Mouse (Mus musculus) regulatory T cell (primary cell): ENCODE results near the gene Gm49673.
"Not testable (repeated sequence)": the region's sequence is repeated elsewhere in the genome, so short reads cannot be mapped to it uniquely, and the experiment has no call there.

ENCODE experiments used
- in situ Hi-C: fragments of 300-600 bp; cut with MboI, MseI; formaldehyde crosslinking; loops from one replicate; pipeline ENCODE4 v1.15.1; 2025; ENCODE audit warnings: high pct_unique_total_duplicates

The Gm49673 gene

DNA sequence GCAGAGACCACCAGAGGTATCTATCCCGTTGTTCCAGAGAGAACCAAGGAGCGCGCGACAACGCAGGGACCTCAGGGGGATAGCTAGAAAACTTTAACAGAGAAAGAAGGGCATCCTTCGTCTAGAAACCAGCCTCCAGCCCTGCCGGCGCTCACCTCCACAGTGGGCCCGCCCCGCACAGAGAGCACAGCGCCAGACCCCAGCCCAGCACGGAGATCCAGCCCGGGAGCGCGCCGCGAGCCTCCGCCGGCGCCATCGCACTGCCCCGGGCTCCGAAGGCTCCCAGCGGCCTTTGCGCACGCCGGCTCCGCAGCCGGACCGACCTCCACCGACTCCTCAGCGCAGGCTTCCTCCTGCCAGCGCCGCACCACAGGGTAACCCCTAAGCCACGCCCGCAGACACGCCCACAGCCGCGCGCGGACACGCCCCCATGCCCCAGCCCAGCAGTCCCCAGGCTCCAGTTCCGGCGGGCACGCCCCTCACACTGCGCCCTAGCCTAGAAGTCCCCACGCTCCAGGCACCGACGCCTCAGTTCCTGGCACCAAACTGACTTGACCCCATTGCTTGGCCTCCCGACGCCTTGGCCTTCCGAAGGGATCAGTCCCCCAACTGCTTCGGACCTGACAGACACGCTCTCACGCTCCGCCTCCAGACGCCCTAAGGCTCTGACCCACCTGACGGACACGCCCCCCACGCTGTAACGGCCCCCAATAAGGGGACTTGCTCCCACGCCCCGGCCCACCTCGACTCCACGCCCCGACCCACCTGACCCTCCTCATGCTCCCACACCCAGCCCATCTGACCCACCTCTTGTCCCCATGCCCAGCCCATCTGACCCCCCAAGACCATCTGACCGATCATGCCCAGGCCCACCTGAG, at the start of gene Gm49673, which contains the start of gene Rnaset2a:
Gene Gm49673, minus strand, starts transcription at position 350 of the 878 bp plus-strand sequence.
Gene Rnaset2a, minus strand, starts transcription at position 659 of the 878 bp plus-strand sequence.
- in situ Hi-C loops, result loop anchor here (5.0 kb wide), 1 partner anchor 1165 kb away; no protein-coding TSS in a partner anchor

DNA sequence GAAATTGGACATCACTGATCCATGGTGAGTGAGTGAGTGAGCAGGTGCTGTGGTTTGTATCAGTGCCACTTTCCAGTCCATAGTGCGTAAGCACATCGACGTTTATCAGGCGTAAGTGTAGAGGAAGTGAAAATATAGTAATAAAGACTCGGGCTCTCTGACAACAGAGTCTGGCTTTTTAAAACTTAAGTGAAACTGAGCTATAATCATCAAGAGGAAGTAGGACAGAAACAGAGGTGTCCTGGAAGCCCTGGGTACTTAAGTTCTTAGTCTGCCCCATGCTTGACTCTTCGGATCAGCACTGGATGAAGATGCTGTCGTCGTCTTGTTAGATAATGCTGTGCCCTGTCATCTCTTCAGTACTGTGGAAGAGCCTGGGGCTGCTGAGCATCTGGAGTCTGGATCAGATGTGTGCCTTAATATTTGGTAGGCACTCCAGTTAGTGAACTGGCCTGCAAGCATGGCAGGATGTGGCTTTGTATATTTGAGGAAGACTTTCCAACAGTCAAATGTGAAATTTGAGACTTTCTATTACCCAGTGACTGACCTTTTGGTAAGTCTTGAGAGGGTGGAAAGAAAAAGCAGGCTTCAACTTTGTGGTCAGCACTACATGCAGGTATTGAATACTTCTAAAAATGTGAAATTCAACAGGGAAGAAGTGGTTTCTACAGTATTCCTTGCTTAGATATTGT, 48.2 kb upstream of the Gm49673 start:
- in situ Hi-C loops, result loop anchor here (5.0 kb wide), 1 partner anchor 106 kb away; no protein-coding TSS in a partner anchor

DNA sequence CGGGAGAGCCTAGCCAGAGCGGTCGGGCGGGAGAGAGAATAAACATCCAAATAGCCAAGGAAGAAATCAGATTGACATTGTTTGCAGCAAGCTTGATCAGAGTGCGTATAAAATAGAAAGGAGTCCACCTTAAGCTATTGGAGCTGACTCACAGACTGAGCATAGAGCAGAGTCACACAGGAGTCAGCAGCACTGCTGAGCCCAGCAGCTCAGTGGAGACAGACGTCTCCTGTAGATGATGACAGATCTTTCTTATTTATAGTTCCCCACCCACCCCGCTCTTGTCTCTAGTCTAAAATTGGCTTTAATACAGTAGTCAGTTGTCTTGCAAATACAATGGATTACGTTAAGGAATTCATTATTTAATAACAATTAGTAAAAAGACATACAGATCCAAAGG, 46.1 kb upstream of the Gm49673 start:
- in situ Hi-C loops, result no loop called here

DNA sequence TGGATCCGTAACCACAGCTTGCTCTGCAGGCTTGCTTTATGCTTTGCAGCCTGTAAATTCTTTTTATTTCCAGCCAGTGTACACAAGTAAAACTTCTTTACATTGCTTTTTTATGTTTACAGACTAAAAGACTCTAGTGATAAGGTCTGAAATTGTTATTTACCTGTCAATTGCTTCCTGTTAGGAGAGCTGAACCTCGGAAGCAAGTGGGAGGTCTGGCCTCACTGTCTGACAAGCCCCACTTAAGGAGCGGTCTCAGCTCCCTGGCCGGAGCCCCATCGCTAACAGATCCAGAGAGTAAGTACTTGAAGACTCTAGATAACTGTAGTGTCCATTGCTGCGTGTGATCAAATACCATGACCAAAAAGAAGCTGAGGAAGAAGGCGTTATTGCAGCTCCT, 36.6 kb upstream of the Gm49673 start:
- in situ Hi-C loops, result no loop called here

DNA sequence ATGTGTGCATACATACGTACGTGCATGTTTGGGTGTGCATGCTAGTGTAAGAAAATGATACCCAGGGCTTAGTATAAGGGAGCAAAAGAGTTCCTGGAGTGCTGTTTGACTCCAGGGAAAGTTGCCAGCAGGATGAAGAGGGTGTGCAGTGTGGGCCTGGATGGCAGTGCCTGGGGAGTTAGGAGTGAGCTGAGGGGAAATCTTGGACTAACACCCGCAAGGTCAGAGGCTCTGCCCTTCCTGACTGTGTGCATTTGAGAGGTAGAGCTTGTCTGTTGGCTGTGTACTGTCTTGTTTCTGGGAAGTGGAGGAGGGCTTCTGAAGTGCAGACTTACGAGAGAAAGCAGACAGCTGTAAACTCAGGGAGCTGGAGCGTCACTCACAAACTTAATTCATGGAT, 36.2 kb upstream of the Gm49673 start:
- in situ Hi-C loops, result no loop called here

DNA sequence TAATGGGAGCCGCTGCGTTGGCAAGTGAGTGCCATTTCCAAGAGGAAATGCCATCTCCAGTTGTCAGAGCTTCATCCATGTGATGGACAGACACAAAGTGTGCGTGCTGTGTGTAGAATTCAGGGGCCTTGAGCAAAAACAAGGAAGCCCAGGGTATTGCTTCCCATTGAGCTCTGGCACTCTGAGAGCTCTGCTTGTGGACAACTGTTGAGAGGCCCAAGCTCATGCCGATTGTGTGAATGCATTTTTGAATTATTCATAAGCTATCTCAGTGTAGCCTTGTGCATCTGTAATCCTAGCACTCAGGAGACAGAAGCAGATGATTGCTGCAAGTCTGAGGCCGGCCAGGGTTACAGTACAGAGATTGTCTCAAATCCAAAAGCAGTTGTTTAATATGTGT, 29.5 kb upstream of the Gm49673 start:
- in situ Hi-C loops, result no loop called here

DNA sequence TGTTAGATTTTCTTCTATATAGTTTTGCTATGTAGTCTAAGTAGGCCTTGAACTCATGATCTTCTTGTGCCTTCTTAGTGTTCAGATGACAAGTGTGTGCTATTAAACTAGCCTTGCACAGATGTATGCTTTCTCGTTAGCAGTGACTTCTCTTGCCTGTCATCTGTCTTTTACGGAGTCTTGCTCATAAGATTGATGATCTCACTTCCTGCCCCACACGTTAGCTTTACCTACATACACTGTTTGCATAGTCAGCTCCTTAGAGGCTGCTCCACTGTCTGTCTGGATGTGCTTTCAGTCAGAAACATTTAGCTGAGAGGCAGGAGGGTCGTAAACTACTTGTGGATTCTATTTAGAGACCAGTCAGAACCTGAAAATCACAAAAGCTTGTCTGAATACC, 23.5 kb upstream of the Gm49673 start:
- in situ Hi-C loops, result no loop called here

DNA sequence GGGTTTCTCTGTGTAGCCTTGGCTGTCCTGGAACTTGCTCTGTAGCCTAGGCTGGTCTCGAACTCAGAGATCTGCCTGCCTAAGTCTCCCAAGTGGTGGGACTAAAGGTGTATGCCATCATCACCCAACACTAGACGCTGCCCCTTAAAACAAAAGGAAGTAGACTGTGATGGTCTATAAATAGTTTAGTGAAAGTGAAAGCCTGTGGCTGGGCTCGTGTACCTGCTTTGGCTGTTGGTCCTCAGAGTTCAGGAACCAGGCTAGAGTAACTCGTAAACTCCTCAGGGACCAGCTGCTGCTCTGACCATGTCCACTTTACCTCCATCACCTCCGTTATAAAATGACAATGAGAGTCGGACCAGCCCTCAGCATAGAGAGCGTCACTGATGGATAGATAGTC, 22.7 kb upstream of the Gm49673 start:
- in situ Hi-C loops, result no loop called here

DNA sequence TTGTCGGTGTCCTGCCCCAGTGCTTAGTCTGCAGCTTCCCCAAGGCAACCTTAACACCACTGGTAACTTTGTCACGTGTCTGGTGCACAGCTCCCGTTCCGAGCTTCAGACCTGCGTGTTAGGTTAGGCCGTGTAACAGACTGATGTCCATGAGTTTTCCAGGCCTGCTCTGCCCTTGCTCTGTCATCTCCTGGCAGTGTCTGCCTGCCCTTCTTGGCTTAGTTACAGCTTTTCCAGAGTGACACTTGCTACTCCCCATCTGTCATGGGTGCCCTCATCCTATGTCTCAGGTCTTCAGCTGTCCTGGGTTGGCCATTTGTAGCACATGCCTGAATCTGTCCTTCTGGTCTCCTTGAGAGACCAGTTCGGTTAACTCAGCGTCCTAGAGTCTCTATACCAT, 19.8 kb upstream of the Gm49673 start:
- in situ Hi-C loops, result not testable (repeated sequence)

DNA sequence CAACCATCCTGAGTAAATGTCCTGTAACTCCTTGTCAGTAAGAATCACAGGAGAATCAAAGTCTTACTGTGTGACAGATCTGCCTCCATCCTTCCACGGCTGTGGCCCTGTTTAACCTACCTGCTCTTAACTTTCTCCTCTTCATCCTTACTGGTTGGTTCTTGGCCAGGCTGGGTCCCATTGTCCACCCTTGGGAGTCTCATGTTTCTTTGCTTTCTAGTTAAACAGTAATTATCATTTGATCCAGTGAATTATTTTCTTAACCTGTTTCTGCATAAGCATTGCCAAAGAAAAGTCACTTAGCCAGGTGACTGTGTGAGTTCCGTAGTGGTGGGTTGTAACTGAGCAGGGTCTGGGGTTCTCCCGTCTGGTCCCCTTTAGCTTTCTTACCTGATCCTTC, 18.9 kb upstream of the Gm49673 start:
- in situ Hi-C loops, result not testable (repeated sequence)

DNA sequence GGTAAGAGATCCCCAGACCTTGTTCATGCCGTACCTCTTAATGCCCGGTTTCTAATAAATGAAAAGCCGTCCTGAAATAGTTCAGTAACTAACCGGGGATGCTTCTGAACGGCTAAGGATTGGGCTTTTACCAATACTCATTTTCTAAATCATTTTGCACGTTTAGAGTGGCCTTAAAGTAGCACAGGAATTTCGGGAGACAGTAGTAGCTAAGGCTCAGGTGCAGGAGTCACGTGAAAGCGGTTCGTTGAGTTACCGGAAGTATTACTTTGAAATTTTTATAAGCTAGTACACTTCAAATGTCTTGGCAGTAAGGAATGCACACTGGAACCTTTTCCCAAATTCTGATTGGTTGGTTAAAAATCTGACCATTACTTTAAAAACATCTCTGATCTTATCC, 18.4 kb upstream of the Gm49673 start:
- in situ Hi-C loops, result not testable (repeated sequence)

DNA sequence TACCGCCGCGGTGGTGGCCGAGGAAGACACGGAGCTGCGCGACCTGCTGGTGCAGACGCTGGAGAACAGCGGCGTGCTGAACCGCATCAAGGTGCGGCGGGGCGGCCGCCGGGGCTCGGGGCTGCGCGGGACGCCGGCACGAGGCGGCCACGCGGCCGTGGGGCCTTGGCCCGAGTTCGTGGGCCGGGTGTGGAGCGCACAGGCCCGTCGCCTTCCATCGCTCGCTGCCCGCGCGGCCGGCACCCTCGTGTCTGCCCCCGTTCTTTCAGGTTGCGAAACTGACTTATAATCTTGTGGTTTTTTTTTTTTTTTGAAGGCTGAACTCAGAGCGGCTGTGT, 18.0 kb upstream of the Gm49673 start:
- in situ Hi-C loops, result not testable (repeated sequence)

DNA sequence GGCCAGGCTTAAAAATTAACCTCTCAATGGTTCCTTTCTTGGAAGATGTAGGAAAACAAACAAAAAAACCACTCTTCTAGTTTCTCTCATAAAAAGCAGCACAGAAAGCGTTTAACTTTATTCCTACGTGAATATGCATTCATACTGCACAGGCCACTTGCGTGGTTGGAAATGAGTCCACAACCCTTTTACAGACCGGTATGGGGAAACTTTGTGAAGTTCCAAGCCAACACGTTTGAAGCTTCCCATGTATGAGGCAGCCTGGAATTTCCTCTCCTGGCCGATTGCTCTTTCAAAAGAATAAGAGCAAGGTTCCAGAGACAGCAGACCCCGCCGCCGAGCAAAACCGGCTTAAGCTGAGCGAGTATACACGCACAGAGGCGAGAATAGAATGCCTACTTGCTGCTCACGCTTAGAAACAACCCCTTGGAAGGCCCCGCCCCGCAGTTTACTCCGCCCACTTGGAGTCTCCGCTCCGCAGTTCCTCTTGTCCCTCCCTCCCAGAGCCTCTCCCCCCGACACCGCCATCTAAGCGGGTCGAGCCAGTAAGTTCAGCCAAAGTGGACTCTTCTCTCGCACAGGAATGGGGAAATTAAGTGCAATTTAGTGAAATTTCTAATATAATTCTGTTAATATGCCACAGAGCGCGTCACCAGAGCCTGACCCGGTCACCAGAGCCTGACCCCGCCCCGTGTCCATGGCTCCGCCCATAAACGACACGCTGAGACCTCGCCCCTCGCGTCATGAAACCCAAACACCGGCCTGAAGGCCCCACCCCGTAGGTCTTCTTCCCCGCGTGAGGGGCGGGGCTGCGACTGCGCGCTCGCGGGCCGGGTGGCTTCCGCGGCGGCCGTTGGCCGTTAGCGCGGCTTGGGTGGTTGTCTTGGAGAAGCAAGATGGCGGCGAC, 17.4 kb upstream of the Gm49673 start, which contains the start of gene Fgfr1op:
Gene Fgfr1op, plus strand, starts transcription at position 801 of the 907 bp plus-strand sequence.
- in situ Hi-C loops, result loop anchor here (5.0 kb wide), 1 partner anchor 1203 kb away; the partner anchor contains the start of gene Tagap1

DNA sequence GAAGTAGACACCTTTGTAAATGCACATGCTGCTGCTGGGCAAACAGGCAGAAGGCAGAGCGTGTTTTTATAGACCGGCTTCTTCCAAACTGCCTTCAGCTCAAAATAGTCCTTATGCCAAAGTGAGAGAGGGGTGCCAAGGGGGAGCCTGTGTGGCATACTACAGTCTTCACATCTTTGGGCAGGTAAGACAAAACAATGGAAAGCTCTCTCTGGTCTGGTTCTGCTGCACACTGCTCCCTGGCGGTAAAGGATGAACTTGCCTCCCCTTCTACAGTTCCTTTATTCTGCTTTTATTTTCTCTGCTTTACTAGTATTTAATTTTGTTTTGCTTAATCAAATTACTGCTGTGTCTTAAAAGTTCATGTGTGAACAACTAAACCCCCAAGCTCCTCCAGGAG, 13.4 kb upstream of the Gm49673 start:
- in situ Hi-C loops, result loop anchor here (5.0 kb wide), 1 partner anchor 1199 kb away; the partner anchor contains the start of gene Tagap1

DNA sequence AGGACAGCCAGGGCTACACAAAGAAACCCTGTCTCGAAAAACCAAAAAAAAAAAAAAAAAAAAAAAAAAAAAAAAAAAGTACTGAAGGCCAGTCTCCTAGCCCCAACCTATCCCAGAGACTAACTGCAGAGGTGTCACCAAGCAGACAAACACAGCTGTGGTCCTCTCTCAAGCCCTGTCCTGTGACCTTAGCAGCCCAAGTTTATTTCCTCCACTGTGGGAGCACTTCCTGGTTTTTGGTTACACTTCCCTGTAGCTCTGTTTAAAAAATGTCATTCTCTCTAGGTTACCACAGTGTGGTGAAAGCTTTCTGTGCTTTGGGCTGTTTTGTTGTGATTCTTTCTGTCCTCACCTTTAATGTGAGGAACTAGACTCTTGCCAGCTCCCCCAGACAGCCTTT, 11.0 kb upstream of the Gm49673 start:
- in situ Hi-C loops, result not testable (repeated sequence)

DNA sequence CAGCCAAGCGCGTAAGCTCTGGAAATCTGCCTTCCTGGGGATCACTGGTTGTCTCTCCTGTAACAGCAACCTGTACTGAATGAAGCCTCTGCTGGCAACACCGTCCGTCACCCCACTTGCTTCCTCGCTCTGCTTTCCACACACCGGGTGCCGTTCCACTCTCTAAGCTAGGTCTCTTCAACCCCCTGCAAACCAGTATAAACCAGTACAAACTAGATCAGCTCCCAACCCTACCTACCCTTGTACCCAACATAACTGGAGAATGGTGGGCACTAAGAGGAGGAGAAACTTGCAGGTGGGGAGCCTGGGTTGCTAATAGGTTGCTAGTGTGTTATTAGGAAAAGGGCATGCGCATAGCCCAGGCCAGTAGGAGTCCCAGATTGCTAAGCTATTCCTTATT, 8.4 kb upstream of the Gm49673 start:
- in situ Hi-C loops, result not testable (repeated sequence)

DNA sequence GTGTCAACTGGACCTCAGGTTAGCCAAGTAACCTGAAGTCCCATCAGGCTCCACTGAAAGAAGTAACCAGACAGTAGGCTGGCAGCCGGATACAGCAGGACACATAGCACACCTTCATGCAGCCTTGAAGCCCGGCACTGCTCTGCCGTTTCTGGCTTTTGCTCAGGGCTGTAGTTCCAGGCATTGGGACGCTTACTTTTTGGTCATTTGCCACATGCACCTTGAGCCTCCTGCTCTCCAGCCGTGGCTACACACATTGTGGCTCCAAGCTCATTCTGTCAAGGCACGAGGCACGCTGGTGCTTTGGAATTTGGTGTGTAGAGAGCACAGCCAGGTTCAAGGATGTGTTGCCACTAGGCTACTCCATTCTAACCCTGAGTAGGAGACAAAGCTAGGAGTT, 7.4 kb upstream of the Gm49673 start:
- in situ Hi-C loops, result not testable (repeated sequence)

DNA sequence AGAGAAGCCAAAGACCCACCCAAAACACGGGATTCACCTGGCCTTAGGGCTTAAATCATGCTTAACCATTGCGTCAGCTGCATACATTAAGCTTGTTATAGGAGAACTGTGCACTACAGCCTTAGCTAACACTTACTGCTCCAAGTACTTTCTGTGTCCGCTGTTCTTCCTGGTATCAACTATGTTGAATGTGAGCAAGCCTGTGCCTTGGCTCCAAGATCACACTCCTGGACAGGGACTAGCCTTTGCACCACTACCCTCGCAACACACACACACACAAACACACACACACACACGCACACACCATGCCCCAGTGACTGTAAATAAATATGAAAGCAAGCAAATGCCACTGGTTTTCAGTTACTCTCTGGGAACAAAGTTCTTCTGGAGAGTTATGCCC, 657 bp downstream of the Gm49673 start:
- in situ Hi-C loops, result loop anchor here (5.0 kb wide), 1 partner anchor 1165 kb away; no protein-coding TSS in a partner anchor

DNA sequence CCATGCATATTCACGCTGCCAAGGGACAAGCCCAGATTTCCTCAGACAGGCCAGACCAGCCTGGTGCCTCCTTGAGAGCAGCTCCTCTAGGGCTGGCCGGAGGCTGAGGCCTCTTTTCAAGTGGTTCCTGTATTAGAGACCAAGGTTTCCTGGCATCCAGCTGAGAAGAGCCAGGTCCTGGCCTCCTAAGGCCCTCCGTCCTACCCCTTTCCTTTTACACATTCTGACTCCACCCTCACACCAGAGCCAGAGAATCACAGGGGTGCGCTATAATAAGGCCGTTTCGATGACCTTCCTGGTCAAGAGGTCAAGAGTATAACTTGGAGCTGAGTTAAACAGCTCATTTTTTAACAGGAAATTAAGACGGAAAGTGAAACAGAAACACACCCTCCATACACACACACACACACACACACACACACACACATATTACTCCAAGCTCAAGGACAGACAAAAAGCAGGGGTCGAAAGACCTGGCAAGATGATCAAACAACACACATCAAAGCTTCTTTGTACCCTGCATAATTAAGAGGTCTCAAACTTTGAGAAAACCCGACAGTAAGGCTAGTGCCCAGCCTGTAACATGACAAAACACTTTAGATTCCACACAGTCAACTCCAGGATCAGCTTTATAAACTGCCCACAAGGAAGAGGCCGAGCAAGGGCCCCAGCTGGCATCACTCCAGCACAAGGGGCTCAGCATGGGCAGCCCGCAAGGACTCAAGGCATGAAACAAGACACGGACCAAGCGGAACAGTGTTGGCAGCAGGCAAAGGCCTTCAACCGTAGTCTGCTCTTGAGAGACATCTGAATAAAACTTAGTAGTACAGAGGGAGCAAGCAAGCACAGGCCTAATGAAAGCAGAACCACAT, 3.5 kb downstream of the Gm49673 start:
- in situ Hi-C loops, result not testable (repeated sequence)

DNA sequence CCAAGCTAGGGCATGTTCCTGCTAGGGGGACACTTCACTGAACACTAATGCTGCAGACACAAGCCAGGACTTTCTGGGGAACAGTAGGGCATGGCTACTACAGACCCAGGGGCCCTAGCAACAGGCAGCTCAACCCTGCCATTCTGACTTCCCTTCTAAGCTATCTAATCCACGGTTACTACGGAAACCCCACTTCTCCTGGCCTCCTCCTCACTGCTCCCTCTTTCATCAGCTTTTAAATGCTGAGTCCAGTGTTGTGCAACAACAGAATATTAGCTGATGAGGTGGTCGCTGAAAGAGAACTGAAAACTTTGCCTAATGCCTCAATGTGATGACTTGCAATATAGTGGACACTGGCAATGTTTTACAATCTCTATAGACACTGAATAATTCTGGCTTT, 7.4 kb downstream of the Gm49673 start:
- in situ Hi-C loops, result not testable (repeated sequence)
